Mouse (Mus musculus): ENCODE measurements around the gene Gm17019.
"Not testable (repeated sequence)": the region's sequence is repeated elsewhere in the genome, so short reads cannot be mapped to it uniquely, and the experiment has no call there.

- not testable (repeated sequence) for TF ChIP-seq FLI1 (IDR thresholded peaks at IDR 0.05; ENCODE audit: low read length); GATA1 (IDR thresholded peaks at IDR 0.05; ENCODE audit: borderline replicate concordance, low read length)
These were observed 25.9 kb downstream of the Gm17019 start for GRCm38 (mm10) chr5:15006907-15007306.

All from megakaryocyte, embryonic 14.5 days (primary cell).